Mouse (Mus musculus) ES-Bruce4 (cell line): ENCODE results near the gene Ssx2ip. TPM values are rescaled to one million over a fixed set of nuclear protein-coding genes. Genes with fewer than 3 reads are reported as not detected.

ENCODE experiments used
- H3K27ac ChIP-seq: 2 replicates; pipeline ENCODE4 v1.5.1; 2012; ENCODE audit warnings: low read length, inconsistent platforms; ENCODE audit not compliant: insufficient read depth
- H3K27me3 ChIP-seq: 2 replicates; pipeline ENCODE4 v1.6.1; 2012; ENCODE audit warnings: mild to moderate bottlenecking, low read length, inconsistent platforms; ENCODE audit not compliant: control insufficient read depth, poor library complexity, insufficient read depth, severe bottlenecking
- H3K36me3 ChIP-seq: 2 replicates; pipeline ENCODE4 v1.6.1; 2012; ENCODE audit warnings: inconsistent platforms, mild to moderate bottlenecking, low read length, moderate library complexity; ENCODE audit not compliant: control insufficient read depth, poor library complexity, insufficient read depth, severe bottlenecking
- H3K4me1 ChIP-seq: one replicate; pipeline ENCODE4 v1.8.1; 2011; ENCODE audit warnings: low read length; ENCODE audit not compliant: control insufficient read depth, insufficient read depth
- H3K4me3 ChIP-seq: 2 replicates; pipeline ENCODE4 v1.5.1; 2011; ENCODE audit warnings: low read depth, mild to moderate bottlenecking, low read length
- H3K9ac ChIP-seq: 2 replicates; pipeline ENCODE4 v1.6.1; 2012; ENCODE audit warnings: low read depth, mild to moderate bottlenecking, inconsistent platforms; ENCODE audit not compliant: poor library complexity, severe bottlenecking
- H3K9me3 ChIP-seq: replicated peaks from 2 replicates; pipeline ENCODE4 v1.6.1; 2012; ENCODE audit warnings: mild to moderate bottlenecking, low read length, inconsistent platforms; ENCODE audit not compliant: control insufficient read depth, poor library complexity, insufficient read depth, severe bottlenecking
- CTCF ChIP-seq: IDR thresholded peaks from one replicate; pipeline ENCODE4 v1.8.1; 2011; ENCODE audit warnings: low read depth, low read length
- EP300 ChIP-seq: IDR thresholded peaks from 2 replicates; pipeline ENCODE4 v1.6.1; 2011; ENCODE audit warnings: low read depth, low read length; ENCODE audit not compliant: insufficient read depth
- POLR2A ChIP-seq: IDR thresholded peaks from one replicate; pipeline ENCODE4 v1.8.1; 2011; ENCODE audit warnings: low read length; ENCODE audit not compliant: insufficient read depth
- polyA plus RNA-seq: library from polyadenylated mRNA; stranded (reverse); fragments of >200 nt; gene quantifications from 2 replicates; pipeline ENCODE4 v1.2.4, GENCODE M21; 2011; ENCODE audit warnings: low read depth; ENCODE audit not compliant: missing spikeins, insufficient read depth, insufficient read length

Gene Ssx2ip
- polyA plus RNA-seq, 1 experiment: 28.2 TPM

- TF ChIP-seq EP300 (no peak), POLR2A (no peak), CTCF (no peak)
- H3K9ac ChIP-seq: no peak overlapping the region
- no peaks in the 10 kb centered on the region for H3K4me1 ChIP-seq
- no peaks in the 10 kb centered on the region for H3K27me3 ChIP-seq
- H3K9me3 ChIP-seq: no peaks in the 10 kb centered on the region
- H3K36me3 ChIP-seq: no peaks in the 10 kb centered on the region
- H3K27ac ChIP-seq: 0 out of 2 replicates have a peak overlapping the region, but pooled peaks have one; percentile 2
- H3K4me3 ChIP-seq: no peak overlapping the region
Measured at GRCm38 (mm10) chr3:146472657-146473056, 68.2 kb downstream of the Ssx2ip start.

DNA sequence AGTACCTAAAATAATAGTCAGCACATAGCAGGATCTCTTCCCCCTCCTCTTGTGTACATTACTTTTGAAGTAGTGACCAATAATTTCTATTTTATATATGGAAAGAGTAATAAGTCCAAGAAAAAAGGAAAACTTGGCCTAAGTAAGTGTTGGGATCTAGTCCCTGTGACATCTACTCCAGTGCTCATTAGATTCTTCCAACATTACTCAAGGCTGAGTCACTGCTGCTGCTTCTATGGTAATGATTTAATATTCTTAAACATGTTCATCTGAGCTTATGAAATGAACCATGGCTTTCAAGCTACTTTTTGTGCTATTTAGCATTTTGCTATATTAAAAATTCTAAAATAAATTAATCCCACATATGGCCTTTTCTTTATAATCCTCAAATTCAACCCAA is 69.3 kb downstream of the Ssx2ip start:
- Histone ChIP-seq H3K9me3 (no peaks in the 10 kb centered on the region), H3K27me3 (no peaks in the 10 kb centered on the region), H3K4me3 (no peak overlapping the region), H3K36me3 (no peaks in the 10 kb centered on the region), H3K4me1 (no peaks in the 10 kb centered on the region), H3K27ac (no peak overlapping the region), H3K9ac (no peak overlapping the region)
- TF ChIP-seq POLR2A: no peak

- no peak for TF ChIP-seq POLR2A
- H3K27ac ChIP-seq: no peak overlapping the region
- H3K9ac ChIP-seq: no peak overlapping the region
- H3K4me1 ChIP-seq: no peaks in the 10 kb centered on the region
- no peak overlapping the region for H3K4me3 ChIP-seq
- no peaks in the 10 kb centered on the region for H3K36me3 ChIP-seq
- H3K9me3 ChIP-seq: no peaks in the 10 kb centered on the region
- no peaks in the 10 kb centered on the region for H3K27me3 ChIP-seq
Measured at GRCm38 (mm10) chr3:146474428-146474827, 70.0 kb downstream of the Ssx2ip start.

DNA sequence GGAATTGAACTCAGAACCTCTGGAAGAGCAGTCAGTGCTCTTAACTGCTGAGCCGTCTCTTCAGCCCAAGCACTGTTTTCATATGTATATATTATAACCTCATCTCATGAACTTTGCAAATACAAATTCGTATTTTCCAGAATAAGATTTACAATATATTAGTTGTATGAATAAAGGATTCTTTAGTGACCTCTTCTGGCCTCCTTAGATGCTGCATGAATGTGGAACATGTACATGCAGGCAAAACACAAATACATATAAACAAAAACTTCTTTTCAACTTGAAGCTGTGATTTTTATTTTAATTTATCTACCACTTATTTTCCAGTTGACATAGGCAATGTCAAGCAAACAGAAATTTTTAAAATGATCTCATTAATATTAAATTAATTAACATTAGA is 77.6 kb downstream of the Ssx2ip start:
- Histone ChIP-seq H3K9me3 (no peaks in the 10 kb centered on the region), H3K9ac (no peak overlapping the region), H3K27me3 (no peaks in the 10 kb centered on the region), H3K27ac (no peak overlapping the region), H3K4me3 (no peak overlapping the region), H3K4me1 (no peaks in the 10 kb centered on the region), H3K36me3 (no peaks in the 10 kb centered on the region)
- TF ChIP-seq CTCF: no peak
- TF ChIP-seq EP300: no peak
- no peak for TF ChIP-seq POLR2A

GRCm38 (mm10) chr3:146486464-146486863 is 82.0 kb downstream of the Ssx2ip start:
- Histone ChIP-seq H3K36me3 (no peaks in the 10 kb centered on the region), H3K4me3 (no peak overlapping the region), H3K9ac (no peak overlapping the region), H3K9me3 (no peaks in the 10 kb centered on the region), H3K27ac (no peak overlapping the region), H3K27me3 (no peaks in the 10 kb centered on the region), H3K4me1 (no peaks in the 10 kb centered on the region)
- TF ChIP-seq POLR2A: no peak
- peak; percentile 41 for TF ChIP-seq CTCF

Other genes starting within 250 kb of the Ssx2ip start
- 0.27 and 0.33 TPM in 2 replicates for gene Lpar3, start 183.7 kb upstream of the Ssx2ip start, polyA plus RNA-seq
- gene Ctbs, start 45.2 kb downstream of the Ssx2ip start, polyA plus RNA-seq: 15.1 and 17.1 TPM in 2 replicates
- 6.5 and 7.5 TPM in 2 replicates for gene Spata1, start 95.1 kb downstream of the Ssx2ip start, polyA plus RNA-seq
- gene Gng5, start 95.2 kb downstream of the Ssx2ip start, polyA plus RNA-seq: 296 and 330 TPM in 2 replicates
- 79.2 and 79.8 TPM in 2 replicates for gene Rpf1, start 116.8 kb downstream of the Ssx2ip start, polyA plus RNA-seq
- not detected in 2 replicates for gene Uox, start 165.8 kb downstream of the Ssx2ip start, polyA plus RNA-seq
- not detected in 2 replicates for gene Dnase2b, start 211.0 kb downstream of the Ssx2ip start, polyA plus RNA-seq
- gene 4930503B20Rik, start 246.7 kb downstream of the Ssx2ip start, polyA plus RNA-seq: not detected in 2 replicates